Mouse (Mus musculus) cerebellum, adult 11-12 months (tissue): ENCODE results near the gene Gm8108.
"Not testable (repeated sequence)": the region's sequence is repeated elsewhere in the genome, so short reads cannot be mapped to it uniquely, and the experiment has no call there.

Experiments used
- DNase-seq: peaks from one replicate; pipeline ENCODE4 v3.0.0; 2022

Gene Gm8108

DNA sequence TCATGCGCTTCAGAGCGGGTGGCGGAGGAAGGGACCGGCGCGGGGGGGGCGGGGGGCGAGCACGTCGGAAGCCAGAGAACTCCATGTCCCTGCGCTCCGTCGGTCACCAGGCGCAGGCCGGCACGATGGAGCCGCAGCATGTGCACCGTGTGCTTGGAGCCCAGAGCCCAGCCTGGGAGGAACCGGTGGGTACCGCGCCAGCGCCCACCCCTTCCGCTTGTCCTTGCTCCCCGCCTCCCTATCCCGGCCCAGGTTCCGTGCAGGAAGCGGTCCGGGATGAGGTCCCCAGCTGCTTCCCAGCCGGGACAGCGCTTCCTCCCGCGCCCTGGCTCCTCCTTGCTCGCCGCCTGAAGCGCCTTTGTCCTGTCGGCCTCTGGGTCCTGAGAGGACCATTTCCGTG, at the start of gene Gm8108:
Gene Gm8108 (plus strand): TSS at position 101 of the 400 bp plus-strand sequence.
- DNase-seq, result not testable (repeated sequence)

DNA sequence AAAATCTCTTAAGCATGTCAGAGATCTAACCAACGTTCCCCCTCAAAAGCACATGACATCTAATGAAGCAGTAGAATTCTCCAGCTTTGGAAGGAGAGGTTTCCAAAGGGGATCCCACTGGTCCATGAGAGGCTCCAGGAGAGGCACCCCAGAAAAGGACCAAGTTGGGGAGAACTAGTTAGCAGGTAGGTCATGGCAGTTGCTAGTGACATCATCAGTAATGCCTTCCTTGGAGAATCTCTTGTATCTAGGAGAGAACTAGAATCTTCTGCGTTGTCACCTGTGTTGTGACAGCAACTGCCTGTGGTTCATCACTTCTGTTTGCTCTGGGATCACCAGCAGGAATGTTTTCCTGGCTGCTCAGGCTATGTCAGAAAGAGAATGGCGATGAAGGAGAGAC, 26.5 kb upstream of the Gm8108 start, which contains the start of gene Gm3115:
Gene Gm3115 (plus strand): TSS at position 301 of the 400 bp plus-strand sequence.
- not testable (repeated sequence) for DNase-seq

GRCm38 (mm10) chr14:4141646-4142045, 31.3 kb downstream of the Gm8108 start:
- not testable (repeated sequence) for DNase-seq

- DNase-seq, result not testable (repeated sequence)
These were observed 54.4 kb downstream of the Gm8108 start, which contains the start of gene Gm3127 for GRCm38 (mm10) chr14:4164730-4165129. Gene Gm3127 (plus strand): TSS chr14:4165030.

- not testable (repeated sequence) for DNase-seq
These were observed 71.7 kb downstream of the Gm8108 start for GRCm38 (mm10) chr14:4182030-4182429.
